Mouse (Mus musculus) spleen, adult 12 weeks (tissue): ENCODE results near the gene Slc12a8.
"Not testable (repeated sequence)": the region's sequence is repeated elsewhere in the genome, so short reads cannot be mapped to it uniquely, and the experiment has no call there.

ENCODE experiments used
- DNase-seq: peaks from one replicate; pipeline ENCODE4 v3.0.0; 2022; ENCODE audit warnings: low spot score

Slc12a8 gene

DNA sequence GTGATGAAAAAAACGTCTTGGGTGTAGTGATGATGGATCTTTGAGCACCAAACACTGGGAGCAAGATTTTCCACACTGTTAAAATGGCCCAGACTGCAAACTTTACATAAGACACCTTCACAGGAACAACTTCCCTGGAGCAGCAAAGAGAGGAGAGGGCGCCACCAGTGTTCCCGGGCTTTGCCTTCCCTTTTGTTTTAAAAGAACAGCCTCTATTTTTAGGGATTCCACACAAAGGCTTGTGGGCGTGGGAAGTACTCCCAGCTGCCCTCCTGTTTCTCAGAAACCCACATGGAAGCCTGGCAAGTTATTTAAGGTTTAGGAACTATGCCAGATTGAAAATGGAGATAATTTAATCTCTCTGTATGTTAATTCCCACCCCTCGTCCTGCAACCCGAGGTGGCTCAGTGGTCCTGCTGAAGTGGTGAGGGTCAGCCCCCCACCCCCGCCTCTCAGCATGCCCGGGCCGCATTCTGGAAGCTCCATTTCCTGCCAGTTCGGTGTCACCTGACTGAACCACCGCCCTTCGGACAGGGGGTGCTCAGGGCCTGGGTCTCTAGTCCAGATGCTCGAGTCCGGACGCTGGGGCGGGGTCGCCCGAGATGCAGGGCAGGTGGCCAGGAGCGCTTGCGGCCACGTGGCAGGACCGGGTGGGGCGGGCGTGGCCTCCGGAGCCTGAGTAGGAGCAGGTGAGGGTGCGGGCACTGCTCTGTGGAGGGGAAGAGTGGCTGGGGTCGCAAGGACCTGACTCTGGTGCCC lies at the start of gene Slc12a8:
Gene Slc12a8 (plus strand): TSS at position 522 of the 759 bp plus-strand sequence.
- no peak for DNase-seq

GRCm38 (mm10) chr16:33467451-33467850 lies 49.7 kb upstream of the Slc12a8 start:
- DNase-seq = no peak

DNA sequence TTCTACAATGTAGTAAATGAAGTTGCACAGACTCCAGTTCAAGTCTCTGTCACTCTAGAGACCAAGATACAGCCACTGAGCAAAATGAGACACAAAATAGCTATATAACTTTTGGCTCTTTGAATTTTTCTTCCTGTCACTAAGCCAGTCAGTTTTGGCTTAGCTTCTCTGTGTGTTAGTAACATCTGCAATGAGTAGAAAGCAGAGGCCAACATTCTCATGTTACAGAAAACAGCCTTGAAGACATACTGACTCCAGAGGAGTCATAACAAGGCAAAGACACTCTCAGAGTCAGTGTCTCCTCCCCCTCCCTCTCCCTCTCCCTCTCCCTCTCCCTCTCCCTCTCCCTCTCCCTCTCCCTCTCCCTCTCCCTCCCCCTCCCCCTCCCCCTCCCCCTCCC lies 47.2 kb upstream of the Slc12a8 start:
- DNase-seq = no peak

DNA sequence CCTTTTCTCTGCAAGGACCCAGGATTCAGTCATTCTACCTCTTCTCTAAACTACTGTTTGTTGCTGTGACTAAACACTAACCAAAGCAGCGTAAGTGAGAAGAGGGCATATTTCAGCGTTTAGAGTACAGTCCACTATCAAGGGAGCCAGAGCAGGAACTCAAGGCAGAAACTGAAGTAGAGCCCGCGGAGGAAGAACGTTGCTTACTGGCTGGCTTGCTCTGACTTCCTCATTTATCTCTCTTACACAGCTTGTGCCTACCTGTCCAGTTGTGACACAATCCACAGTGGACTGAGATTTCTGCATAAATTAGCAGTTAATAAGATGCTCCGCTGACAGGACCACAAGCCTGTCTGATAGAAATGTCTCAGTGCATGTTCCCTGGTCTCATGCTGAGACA lies 42.7 kb upstream of the Slc12a8 start:
- DNase-seq = no peak

GRCm38 (mm10) chr16:33479926-33480325 lies 37.2 kb upstream of the Slc12a8 start:
- no peak for DNase-seq

- no peak for DNase-seq
These were observed 36.0 kb upstream of the Slc12a8 start for GRCm38 (mm10) chr16:33481148-33481547.

GRCm38 (mm10) chr16:33482309-33482708 lies 34.8 kb upstream of the Slc12a8 start:
- DNase-seq = no peak

- no peak for DNase-seq
These were observed 29.4 kb upstream of the Slc12a8 start for GRCm38 (mm10) chr16:33487709-33488108.

DNA sequence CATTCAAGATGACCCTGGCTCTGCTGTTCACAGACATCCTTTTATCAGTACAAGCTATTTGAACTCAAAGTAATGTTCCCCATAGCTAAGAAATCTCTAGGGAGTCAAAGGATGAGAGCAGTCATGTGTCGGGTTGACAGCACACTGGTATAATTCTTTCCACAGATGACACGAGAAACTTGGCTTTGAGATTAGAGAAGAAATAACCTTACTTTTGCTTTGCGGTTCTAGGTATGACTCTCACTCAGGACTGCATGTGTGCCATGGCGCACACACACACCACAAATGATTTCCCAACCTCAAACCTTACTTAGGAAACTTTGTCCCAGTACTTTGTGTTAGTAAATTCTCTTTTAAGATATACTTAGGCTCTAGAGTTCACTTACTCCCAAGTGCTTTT lies 22.8 kb upstream of the Slc12a8 start:
- DNase-seq = no peak

- DNase-seq = no peak
These were observed 9.0 kb upstream of the Slc12a8 start for GRCm38 (mm10) chr16:33508082-33508481.

- not testable (repeated sequence) for DNase-seq
These were observed 7.9 kb upstream of the Slc12a8 start for GRCm38 (mm10) chr16:33509231-33509630.

DNA sequence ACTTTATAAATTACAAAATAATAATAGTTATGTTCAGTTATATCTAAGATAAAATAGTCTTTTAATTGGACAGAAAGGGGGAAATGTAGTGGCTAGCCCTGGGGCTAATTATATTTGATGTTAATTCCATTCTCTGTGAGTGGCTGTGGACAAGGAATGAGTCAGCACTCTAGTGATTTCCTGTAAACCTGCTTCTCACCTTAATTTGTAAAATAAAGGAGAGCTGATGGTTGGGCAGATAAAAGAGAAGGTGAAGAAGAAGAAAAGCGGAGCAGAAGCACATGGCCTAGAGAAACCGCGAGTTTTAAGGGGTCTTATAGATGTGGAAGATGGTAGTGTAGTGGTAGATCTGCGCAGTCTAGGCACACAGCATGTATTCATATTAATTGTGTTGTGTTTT lies 6.3 kb upstream of the Slc12a8 start:
- not testable (repeated sequence) for DNase-seq

DNA sequence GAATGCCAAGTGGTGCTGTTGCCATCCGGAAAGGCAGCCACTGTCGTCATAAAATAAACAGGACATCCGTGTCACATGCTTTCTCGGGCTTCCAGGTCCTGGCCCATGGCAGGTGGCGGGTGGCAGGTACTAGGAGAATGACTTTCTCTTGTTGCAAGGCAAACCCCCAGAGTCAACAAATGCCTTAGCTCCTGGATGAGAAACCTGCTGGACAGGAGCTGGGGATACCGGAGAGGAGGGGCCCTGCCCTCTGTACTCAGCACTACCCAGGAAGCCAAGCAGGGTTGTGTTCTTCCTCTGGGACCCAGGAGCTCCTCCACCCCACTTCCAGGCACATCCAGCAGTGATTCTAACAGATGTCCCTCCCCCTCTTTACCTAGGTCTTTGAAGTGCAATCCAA lies 4.6 kb upstream of the Slc12a8 start:
- DNase-seq = no peak

- DNase-seq = no peak
These were observed 499 bp downstream of the Slc12a8 start for GRCm38 (mm10) chr16:33517627-33518026.

DNA sequence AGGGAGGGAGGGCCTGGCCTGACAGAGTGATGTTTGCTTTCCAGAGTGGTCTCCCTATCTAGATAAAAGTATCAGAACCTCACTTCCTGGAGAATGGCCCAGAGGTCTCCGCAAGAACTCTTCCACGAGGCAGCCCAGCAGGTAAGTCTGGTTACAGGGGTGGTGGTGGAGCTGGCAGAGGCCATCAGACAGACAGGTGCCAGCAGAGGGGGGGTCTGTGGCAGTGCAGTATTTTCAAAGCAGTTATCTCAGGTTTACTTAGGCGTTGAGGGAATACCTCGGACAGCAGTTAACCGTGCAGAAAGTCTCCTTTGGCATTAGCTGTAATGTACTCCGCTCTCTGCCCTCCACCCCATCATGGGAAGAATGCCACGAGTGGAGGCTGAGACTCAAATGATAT lies 1.1 kb downstream of the Slc12a8 start:
- no peak for DNase-seq

DNA sequence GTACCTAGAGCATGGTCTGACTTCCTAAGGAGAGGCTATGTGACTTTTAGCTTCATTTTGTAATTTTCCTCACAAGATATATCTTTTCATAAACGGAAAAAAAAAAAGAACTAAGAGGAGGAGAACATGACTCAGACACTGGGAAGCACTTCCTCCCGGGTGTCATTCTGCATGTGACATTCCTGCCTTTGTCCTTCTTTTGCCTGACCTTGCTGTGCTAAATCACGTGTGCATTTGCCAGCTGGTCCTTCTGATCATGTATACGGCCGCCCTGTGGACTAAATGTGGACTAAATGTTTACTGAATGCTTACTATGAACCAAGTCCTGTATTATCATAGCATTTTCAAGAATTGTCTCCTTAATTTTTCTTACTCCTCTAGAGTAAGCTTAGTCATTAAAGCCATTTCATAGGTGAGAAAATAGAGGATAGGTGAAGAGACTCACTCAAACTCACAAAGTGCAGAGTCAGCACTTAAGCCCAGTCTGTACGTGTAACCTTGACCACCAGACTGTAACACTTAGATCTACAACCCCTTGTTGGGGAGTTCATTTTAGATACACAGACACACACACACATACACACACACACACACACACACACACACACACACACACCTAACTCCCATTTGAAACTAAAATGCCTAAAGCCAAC lies 2.9 kb downstream of the Slc12a8 start:
- DNase-seq = no peak

DNA sequence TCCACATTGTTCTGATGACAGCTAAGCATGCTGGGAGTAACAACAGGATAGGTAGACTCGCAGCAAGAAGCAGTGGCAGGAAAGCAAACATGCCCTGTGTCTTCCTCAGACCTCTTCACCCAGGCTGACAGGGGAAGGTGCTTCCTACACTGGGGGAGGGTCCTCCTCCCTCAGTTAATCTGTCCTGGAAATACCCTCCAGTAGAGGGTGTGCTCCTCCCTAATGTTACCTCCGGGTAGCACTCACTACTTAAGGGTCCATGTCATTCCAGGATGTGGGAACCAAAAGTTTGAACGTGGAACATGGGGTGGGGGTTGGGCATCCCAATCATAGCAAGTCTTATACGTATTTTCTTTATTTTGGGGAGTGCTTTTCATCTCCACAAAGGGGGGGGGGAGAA lies 5.4 kb downstream of the Slc12a8 start:
- no peak for DNase-seq

DNA sequence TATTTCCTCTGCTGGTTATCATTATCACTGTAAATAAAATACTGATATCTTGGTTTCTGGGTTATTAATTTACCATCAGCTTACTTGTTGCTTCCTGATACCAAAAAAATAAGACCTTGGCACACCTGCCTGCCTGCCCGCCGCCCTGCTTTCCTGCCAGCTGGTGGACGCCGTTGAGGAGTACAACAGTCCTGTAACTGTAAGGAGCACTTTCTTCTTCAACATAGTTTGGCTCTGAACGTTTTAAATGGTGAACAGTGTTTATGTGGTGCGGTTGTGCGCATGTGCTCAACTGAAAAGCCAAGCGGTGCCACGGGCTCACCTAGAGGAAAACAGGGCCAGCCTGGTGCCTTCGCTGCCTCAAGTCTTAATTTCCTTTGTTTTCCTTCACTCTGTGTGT lies 6.4 kb downstream of the Slc12a8 start:
- DNase-seq = no peak

DNA sequence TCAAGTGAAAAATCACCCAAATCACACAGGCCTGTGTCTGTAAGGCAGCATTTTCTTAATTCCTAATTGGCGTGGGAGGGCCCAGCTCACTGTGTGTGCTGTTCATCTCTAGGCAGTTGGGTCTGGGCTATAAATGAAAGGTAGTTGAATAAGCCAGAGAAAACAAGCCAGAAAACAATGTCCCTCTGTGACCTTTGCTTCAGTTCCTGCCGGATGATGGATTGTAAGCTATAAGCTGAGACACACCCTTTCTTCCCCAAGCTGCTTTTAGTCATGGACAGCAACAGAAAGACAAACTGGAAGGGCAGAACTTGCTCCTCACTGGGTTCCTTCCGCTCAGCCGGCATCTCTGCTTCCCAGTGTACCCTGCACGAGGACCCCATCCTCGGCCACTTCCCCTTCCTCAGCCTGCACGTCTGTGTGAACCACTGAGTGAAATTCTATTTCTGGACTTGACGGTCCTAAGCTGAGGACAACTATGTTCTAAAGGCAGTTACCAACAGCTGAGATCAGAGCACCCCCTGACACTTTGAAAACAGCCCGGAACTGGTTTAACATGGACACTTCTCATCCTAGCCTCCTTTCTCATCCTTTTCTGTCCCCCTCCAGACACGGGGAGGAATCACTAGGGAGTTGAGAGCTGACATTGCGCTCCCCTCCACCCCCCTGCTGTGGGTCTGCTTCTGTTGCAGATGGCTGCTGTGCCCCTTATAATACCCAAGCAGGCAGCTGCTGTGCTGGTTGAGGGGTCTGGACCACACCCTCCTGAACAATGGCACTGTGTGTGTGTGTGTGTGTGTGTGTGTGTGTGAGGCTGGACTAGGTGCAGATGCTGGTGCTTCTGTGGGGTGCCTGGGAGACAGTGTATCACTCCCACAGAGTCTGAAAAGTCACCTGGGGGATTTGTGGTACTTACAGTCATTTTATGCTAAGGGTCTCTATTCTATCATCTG lies 12.7 kb downstream of the Slc12a8 start:
- no peak for DNase-seq

GRCm38 (mm10) chr16:33531184-33531583 lies 14.1 kb downstream of the Slc12a8 start:
- no peak for DNase-seq

- DNase-seq = no peak
These were observed 19.3 kb downstream of the Slc12a8 start for GRCm38 (mm10) chr16:33536456-33536855.

DNA sequence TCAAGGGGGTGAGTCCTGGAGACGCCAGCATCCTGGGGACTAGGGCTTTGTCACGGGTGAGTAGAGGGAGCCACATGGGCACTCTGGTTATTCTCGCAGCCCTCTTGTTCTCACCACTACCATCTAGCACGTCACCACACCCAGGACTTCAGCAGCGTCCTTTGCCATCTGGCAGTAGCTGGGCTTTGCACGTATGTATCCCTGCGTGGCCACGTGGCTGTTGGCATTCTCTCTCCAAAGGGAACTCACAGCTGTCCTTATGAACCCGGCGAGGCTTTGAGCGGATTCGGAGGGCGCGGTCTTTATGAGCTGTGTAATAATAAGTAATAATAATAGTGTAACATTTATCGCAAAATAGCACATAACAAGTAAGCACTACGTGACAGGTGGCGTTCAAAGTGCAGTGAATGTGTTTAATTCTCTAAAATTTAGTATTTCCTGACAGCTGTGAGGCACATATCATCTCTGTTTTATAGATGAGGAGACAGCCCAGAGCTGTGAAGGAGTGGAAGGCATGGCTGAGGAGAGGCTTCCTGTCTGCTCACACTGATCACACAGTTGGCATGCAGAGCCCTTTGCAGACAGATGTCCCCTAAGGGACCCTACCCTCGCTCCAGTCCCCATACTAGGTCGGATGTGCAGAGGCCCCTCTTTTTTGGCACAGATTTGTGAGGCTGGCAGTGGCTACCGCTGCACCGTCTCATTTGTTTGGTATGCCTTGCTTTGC lies 20.5 kb downstream of the Slc12a8 start:
- no peak for DNase-seq
